Mouse (Mus musculus) CH12.LX (cell line): Measurements from ENCODE around the gene Lin7c. TPM values are rescaled to one million over a fixed set of nuclear protein-coding genes. Genes with fewer than 3 reads are reported as not detected.

ENCODE experiments used
- DNase-seq: peaks from one replicate; pipeline ENCODE4 v3.0.0-alpha.2; 2013; ENCODE audit errors: extremely low read depth
- H3K27ac ChIP-seq: 2 replicates; pipeline ENCODE4 v1.5.1; 2012; ENCODE audit warnings: low read depth, mild to moderate bottlenecking, control low read depth, moderate library complexity; ENCODE audit not compliant: insufficient read depth
- H3K27me3 ChIP-seq: replicated peaks from 2 replicates; pipeline ENCODE3; 2012; ENCODE audit warnings: inconsistent platforms
- H3K36me3 ChIP-seq, 2 experiments: replicated peaks in 1 of 2; 2 replicates each; pipeline versions ENCODE3 to v1.6.1; 2012; ENCODE audit warnings: inconsistent platforms in 1 of 2, low read length in 1 of 2, mild to moderate bottlenecking in 1 of 2, mixed read lengths in 1 of 2, moderate library complexity in 1 of 2; ENCODE audit not compliant: control insufficient read depth in 1 of 2, insufficient read depth in 1 of 2
- H3K4me1 ChIP-seq, 2 experiments: 2 replicates each; pipeline ENCODE4 v1.6.1; 2012; ENCODE audit warnings: inconsistent platforms in 1 of 2, moderate library complexity in 1 of 2; ENCODE audit not compliant: insufficient read depth in 2 of 2, control insufficient read depth in 1 of 2
- H3K4me2 ChIP-seq: 2 replicates; pipeline ENCODE4 v1.6.1; 2012; ENCODE audit warnings: low read depth, mild to moderate bottlenecking, control low read depth; ENCODE audit not compliant: poor library complexity, insufficient read depth, severe bottlenecking
- H3K4me3 ChIP-seq, 3 experiments: fragments of 150-350 bp in 1 of 3; sonication (generic) in 1 of 3; replicated peaks in 1 of 3; 2 replicates each; pipeline versions ENCODE3 to v1.5.1; 2011 to 2012; ENCODE audit warnings: low read depth in 2 of 3, low read length in 2 of 3, mild to moderate bottlenecking in 2 of 3, moderate library complexity in 2 of 3, control low read depth in 1 of 3, improper control_type of control experiment in 1 of 3, inconsistent platforms in 1 of 3, mixed read lengths in 1 of 3; ENCODE audit not compliant: poor library complexity in 1 of 3
- H3K79me2 ChIP-seq: replicated peaks from 2 replicates; pipeline ENCODE4 v1.6.1; 2012; ENCODE audit warnings: mild to moderate bottlenecking, moderate library complexity; ENCODE audit not compliant: control insufficient read depth, poor library complexity, insufficient read depth, severe bottlenecking; ENCODE audit errors: extremely low read depth
- H3K9ac ChIP-seq: 2 replicates; pipeline ENCODE4 v1.6.1; 2012; ENCODE audit warnings: low read depth, mild to moderate bottlenecking, control low read depth, moderate library complexity; ENCODE audit not compliant: insufficient read depth
- H3K9me3 ChIP-seq: replicated peaks from 2 replicates; pipeline ENCODE3; 2012; ENCODE audit warnings: low read length, inconsistent platforms, mixed read lengths
- BHLHE40 ChIP-seq: IDR thresholded peaks from 2 replicates; pipeline ENCODE4 v1.6.1; 2011; ENCODE audit warnings: mild to moderate bottlenecking, low read depth, low read length, improper control_type of control experiment
- CHD1 ChIP-seq: IDR thresholded peaks from 2 replicates; pipeline ENCODE4 v1.6.1; 2012; ENCODE audit warnings: low read depth, low read length, improper control_type of control experiment, inconsistent platforms
- CHD2 ChIP-seq: IDR thresholded peaks from 2 replicates; pipeline ENCODE4 v1.6.1; 2011; ENCODE audit warnings: low read length, improper control_type of control experiment
- CTCF ChIP-seq, 2 experiments: IDR thresholded peaks in 1 of 2; conservative IDR thresholded peaks in 1 of 2; 2 replicates each; pipeline ENCODE4 v1.5.1; 2011 to 2012; ENCODE audit warnings: low read depth in 2 of 2, low read length in 2 of 2, improper control_type of control experiment in 1 of 2, inconsistent platforms in 1 of 2, mild to moderate bottlenecking in 1 of 2, moderate library complexity in 1 of 2
- E2F4 ChIP-seq: IDR thresholded peaks from 2 replicates; pipeline ENCODE4 v1.6.1; 2011; ENCODE audit warnings: low read depth, low read length, improper control_type of control experiment; ENCODE audit not compliant: insufficient replicate concordance
- EP300 ChIP-seq: IDR thresholded peaks from 2 replicates; pipeline ENCODE4 v1.6.1; 2011; ENCODE audit warnings: low read length, improper control_type of control experiment
- GABPA ChIP-seq: IDR thresholded peaks from 2 replicates; pipeline ENCODE4 v1.6.1; 2012; ENCODE audit warnings: low read depth, low read length, improper control_type of control experiment, inconsistent platforms; ENCODE audit not compliant: insufficient replicate concordance
- HCFC1 ChIP-seq: IDR thresholded peaks from 2 replicates; pipeline ENCODE4 v1.6.1; 2012; ENCODE audit warnings: low read depth, mild to moderate bottlenecking, inconsistent platforms, low read length, improper control_type of control experiment
- IRF4 ChIP-seq: IDR thresholded peaks from 2 replicates; pipeline ENCODE4 v1.6.1; 2014; ENCODE audit warnings: low read depth, mild to moderate bottlenecking, inconsistent platforms, low read length, improper control_type of control experiment
- JUN ChIP-seq: IDR thresholded peaks from 2 replicates; pipeline ENCODE4 v1.6.1; 2011; ENCODE audit warnings: low read depth, mild to moderate bottlenecking, low read length, improper control_type of control experiment, moderate library complexity; ENCODE audit not compliant: insufficient read depth
- KAT2A ChIP-seq: IDR thresholded peaks from 2 replicates; pipeline ENCODE4 v1.6.1; 2012; ENCODE audit warnings: low read length, improper control_type of control experiment, inconsistent platforms; ENCODE audit not compliant: insufficient replicate concordance
- MAFK ChIP-seq: IDR thresholded peaks from 2 replicates; pipeline ENCODE4 v1.6.1; 2011; ENCODE audit warnings: low read length, improper control_type of control experiment; ENCODE audit not compliant: insufficient replicate concordance
- MAX ChIP-seq: IDR thresholded peaks from 2 replicates; pipeline ENCODE4 v1.6.1; 2011; ENCODE audit warnings: low read length, improper control_type of control experiment
- MEF2A ChIP-seq: IDR thresholded peaks from 2 replicates; pipeline ENCODE4 v1.6.1; 2014; ENCODE audit warnings: low read depth, mild to moderate bottlenecking, inconsistent platforms, low read length, improper control_type of control experiment, borderline replicate concordance
- NELFE ChIP-seq: IDR thresholded peaks from 2 replicates; pipeline ENCODE4 v1.6.1; 2011; ENCODE audit warnings: low read depth, low read length, improper control_type of control experiment
- NRF1 ChIP-seq: IDR thresholded peaks from 2 replicates; pipeline ENCODE4 v1.6.1; 2014; ENCODE audit warnings: low read depth, mild to moderate bottlenecking, inconsistent platforms, low read length, improper control_type of control experiment, moderate library complexity
- POLR2A ChIP-seq: IDR thresholded peaks from 2 replicates; pipeline ENCODE4 v1.6.1; 2011; ENCODE audit warnings: low read depth, mild to moderate bottlenecking, improper control_type of control experiment, low read length
- POLR2AphosphoS2 ChIP-seq: IDR thresholded peaks from 2 replicates; pipeline ENCODE4 v1.6.1; 2011; ENCODE audit warnings: low read depth, low read length, improper control_type of control experiment
- RAD21 ChIP-seq: IDR thresholded peaks from 2 replicates; pipeline ENCODE4 v1.6.1; 2011; ENCODE audit warnings: low read depth, mild to moderate bottlenecking, low read length, improper control_type of control experiment, moderate library complexity
- RCOR1 ChIP-seq: conservative IDR thresholded peaks from 2 replicates; pipeline ENCODE4 v1.6.1; 2012; ENCODE audit warnings: low read depth, mild to moderate bottlenecking, inconsistent platforms, low read length, improper control_type of control experiment
- SIN3A ChIP-seq: IDR thresholded peaks from 2 replicates; pipeline ENCODE4 v1.6.1; 2012; ENCODE audit warnings: low read length, improper control_type of control experiment, inconsistent platforms
- SMC3 ChIP-seq: IDR thresholded peaks from 2 replicates; pipeline ENCODE4 v1.6.1; 2011; ENCODE audit warnings: low read depth, low read length, improper control_type of control experiment
- TCF12 ChIP-seq: IDR thresholded peaks from 2 replicates; pipeline ENCODE4 v1.6.1; 2014; ENCODE audit warnings: low read depth, mild to moderate bottlenecking, inconsistent platforms, low read length, improper control_type of control experiment
- UBTF ChIP-seq: IDR thresholded peaks from 2 replicates; pipeline ENCODE4 v1.6.1; 2012; ENCODE audit warnings: low read depth, mild to moderate bottlenecking, inconsistent platforms, low read length, improper control_type of control experiment, moderate library complexity
- USF1 ChIP-seq: IDR thresholded peaks from 2 replicates; pipeline ENCODE4 v1.6.1; 2014; ENCODE audit warnings: low read depth, mild to moderate bottlenecking, inconsistent platforms, low read length, improper control_type of control experiment
- USF2 ChIP-seq: conservative IDR thresholded peaks from 2 replicates; pipeline ENCODE4 v1.6.1; 2011; ENCODE audit warnings: low read depth, low read length, improper control_type of control experiment
- ZC3H11A ChIP-seq: IDR thresholded peaks from 2 replicates; pipeline ENCODE4 v1.6.1; 2012; ENCODE audit warnings: low read depth, mild to moderate bottlenecking, inconsistent platforms, low read length, improper control_type of control experiment
- ZKSCAN1 ChIP-seq: IDR thresholded peaks from 2 replicates; pipeline ENCODE4 v1.6.1; 2012; ENCODE audit warnings: low read depth, inconsistent platforms, low read length, improper control_type of control experiment, borderline replicate concordance
- ZNF384 ChIP-seq: IDR thresholded peaks from 2 replicates; pipeline ENCODE4 v1.6.1; 2012; ENCODE audit warnings: low read depth, low read length, improper control_type of control experiment, inconsistent platforms
- dilution Hi-C: fragments of 300-500 bp; cut with MboI; formaldehyde crosslinking; loops from 2 replicates; pipeline ENCODE4 v1.14.3; 2020; ENCODE audit warnings: low sequenced_read_pairs; ENCODE audit not compliant: extremely low pct_unique_long_range_greater_than_20kb, extremely low pct_ligation_motif_present
- in situ Hi-C: fragments of 300-500 bp; cut with MboI; formaldehyde crosslinking; loops from 3 replicates; pipeline ENCODE4 v1.14.3; 2019; ENCODE audit warnings: low sequenced_read_pairs, low pct_ligation_motif_present, low pct_unique_long_range_greater_than_20kb, mixed read lengths
- polyA plus RNA-seq: library from polyadenylated mRNA; unstranded; fragments of >175 nt; gene quantifications from 2 replicates; pipeline ENCODE4 v1.2.1, GENCODE M21; 2012; ENCODE audit warnings: low read depth; ENCODE audit not compliant: insufficient read length
- total RNA-seq, 2 experiments: library from RNA; depleted of rRNA; stranded (reverse); fragments of 300-350 nt in 1 of 2; fragments of >200 nt in 1 of 2; gene quantifications; 2 replicates each; pipeline ENCODE4 v1.2.3; 2012 to 2014

The Lin7c gene
- total and polyA plus RNA-seq, 3 experiments, result 29.7 to 75.0 (median 52.3) TPM

GRCm38 (mm10) chr2:109927446-109927845, 36.8 kb downstream of the Lin7c start:
- H3K36me3 ChIP-seq, result peaks cover 0 to 22% of the 10 kb centered on the region in 2 experiments
- H3K9ac ChIP-seq, result no peak overlapping the region
- no peak for DNase-seq
- H3K9me3 ChIP-seq, result no peaks in the 10 kb centered on the region
- no peak overlapping the region for H3K4me3 ChIP-seq
- H3K27me3 ChIP-seq, result no peaks in the 10 kb centered on the region
- H3K4me2 ChIP-seq, result no peak overlapping the region
- no peaks in the 10 kb centered on the region for H3K79me2 ChIP-seq
- TF ChIP-seq GABPA (no peak), MEF2A (no peak), ZC3H11A (no peak), BHLHE40 (no peak), JUN (no peak), NRF1 (no peak), CHD2 (no peak), RCOR1 (no peak), HCFC1 (no peak), ZKSCAN1 (no peak), CHD1 (no peak), SMC3 (no peak), USF1 (no peak), SIN3A (no peak), RAD21 (no peak), EP300 (no peak), KAT2A (no peak), USF2 (no peak), MAFK (no peak)
- no peaks in the 10 kb centered on the region for H3K4me1 ChIP-seq
- in situ Hi-C loops, result no loop called here
- H3K27ac ChIP-seq, result no peak overlapping the region
- dilution Hi-C loops, result no loop called here

DNA sequence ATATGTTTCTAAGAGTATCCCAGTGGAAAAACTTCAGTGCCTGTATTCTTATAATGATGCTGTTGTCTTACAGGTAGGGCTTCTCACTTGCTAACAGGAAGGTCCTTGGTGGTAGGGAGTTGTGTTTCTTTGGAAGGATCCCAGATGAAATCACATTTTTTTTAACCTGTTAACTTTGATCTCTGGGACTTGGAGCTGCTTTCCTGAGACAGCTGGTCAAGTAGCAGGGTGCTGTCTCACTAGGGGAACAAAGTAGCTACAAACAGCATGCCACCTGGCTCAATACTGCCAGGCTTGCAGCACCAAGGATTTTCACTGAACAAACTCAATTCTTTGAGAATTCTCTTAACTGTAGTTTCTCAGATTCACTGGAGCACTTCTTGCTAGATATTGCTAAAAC, 37.2 kb downstream of the Lin7c start:
- dilution Hi-C loops (no loop called here), in situ Hi-C loops (no loop called here)
- Histone ChIP-seq H3K79me2 (no peaks in the 10 kb centered on the region), H3K36me3 (peaks cover 0 to 22% of the 10 kb centered on the region in 2 experiments), H3K27ac (no peak overlapping the region), H3K9ac (no peak overlapping the region), H3K4me2 (no peak overlapping the region), H3K9me3 (no peaks in the 10 kb centered on the region), H3K4me1 (no peaks in the 10 kb centered on the region), H3K4me3 (no peak overlapping the region), H3K27me3 (no peaks in the 10 kb centered on the region)
- TF ChIP-seq E2F4, result no peak
- TF ChIP-seq MAFK, result no peak
- TF ChIP-seq JUN, result no peak
- no peak for TF ChIP-seq MAX
- TF ChIP-seq POLR2AphosphoS2, result no peak
- no peak for TF ChIP-seq MEF2A
- no peak for TF ChIP-seq ZC3H11A
- TF ChIP-seq RCOR1, result no peak
- no peak for TF ChIP-seq ZNF384
- no peak for TF ChIP-seq CHD1
- TF ChIP-seq CTCF (conservative IDR thresholded peaks at IDR 0.05 in 1 of 2, IDR thresholded peaks at IDR 0.05 in 1 of 2; ENCODE audit: low read depth in 2 of 2, low read length in 2 of 2), result no peak
- TF ChIP-seq USF2, result no peak
- TF ChIP-seq IRF4, result no peak
- TF ChIP-seq NELFE, result no peak
- TF ChIP-seq SIN3A, result no peak
- TF ChIP-seq TCF12, result no peak
- TF ChIP-seq UBTF, result no peak
- TF ChIP-seq POLR2A, result no peak
- DNase-seq, result no peak
